Mouse (Mus musculus): ENCODE measurements around the gene Jmjd4.

Gene Jmjd4

GRCm38 (mm10) chr11:59449741-59450229 lies at the start of gene Jmjd4:
TSS of gene Jmjd4 (plus strand) at chr11:59450045.
- DNase-seq = peak; percentile 93

- no peak for DNase-seq
These were observed 49.0 kb upstream of the Jmjd4 start for GRCm38 (mm10) chr11:59400876-59401275.

GRCm38 (mm10) chr11:59405761-59406160 lies 44.1 kb upstream of the Jmjd4 start:
- no peak for DNase-seq

DNA sequence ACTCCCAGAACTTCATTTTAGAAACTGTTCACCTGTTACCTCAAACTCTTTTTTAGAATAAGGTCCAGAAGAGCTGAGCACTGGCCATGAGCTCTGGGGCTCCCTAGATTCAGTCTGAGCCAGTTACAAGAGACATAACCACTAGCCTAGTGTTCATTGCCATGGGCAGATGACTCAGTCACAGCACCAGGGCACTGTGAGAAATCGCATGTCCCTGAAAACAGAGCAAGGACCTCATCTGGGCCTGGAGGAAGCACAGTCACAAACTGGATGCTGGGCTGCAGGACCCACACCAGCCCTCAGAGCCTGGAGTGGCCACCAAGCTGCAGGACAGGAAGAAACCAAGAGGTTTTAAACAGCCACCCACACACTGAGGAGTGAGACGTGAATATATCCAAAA lies 39.0 kb upstream of the Jmjd4 start:
- no peak for DNase-seq

- peak; percentile 3 for DNase-seq
These were observed 37.8 kb upstream of the Jmjd4 start for GRCm38 (mm10) chr11:59412058-59412457.

- peak; percentile 9 for DNase-seq
These were observed 36.6 kb upstream of the Jmjd4 start for GRCm38 (mm10) chr11:59412999-59413863.

GRCm38 (mm10) chr11:59418708-59419107 lies 31.1 kb upstream of the Jmjd4 start:
- DNase-seq = no peak

GRCm38 (mm10) chr11:59421436-59421835 lies 28.4 kb upstream of the Jmjd4 start:
- no peak for DNase-seq

DNA sequence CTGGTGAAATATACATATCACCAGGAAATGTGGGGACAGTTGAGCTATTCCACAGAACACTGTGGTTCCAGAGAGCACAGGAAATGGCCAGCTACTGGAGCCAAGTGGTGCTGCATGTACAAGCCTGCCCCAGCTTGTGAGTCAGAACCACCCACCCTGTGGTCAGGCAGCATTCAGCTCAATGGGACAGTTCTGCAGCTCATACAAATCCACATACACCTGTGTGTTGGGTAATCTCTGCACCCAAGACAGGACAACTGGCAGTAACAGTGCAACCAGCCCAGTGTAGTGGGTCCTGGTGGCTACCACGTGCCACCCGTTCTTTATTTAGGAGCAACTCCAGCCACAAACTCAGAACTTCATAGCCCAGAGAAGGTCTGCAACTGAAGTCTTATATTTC lies 27.9 kb upstream of the Jmjd4 start:
- DNase-seq = no peak

- no peak for DNase-seq
These were observed 26.7 kb upstream of the Jmjd4 start for GRCm38 (mm10) chr11:59423010-59423588.

- peak; percentile 38 for DNase-seq
These were observed 24.2 kb upstream of the Jmjd4 start for GRCm38 (mm10) chr11:59425671-59426101.

DNA sequence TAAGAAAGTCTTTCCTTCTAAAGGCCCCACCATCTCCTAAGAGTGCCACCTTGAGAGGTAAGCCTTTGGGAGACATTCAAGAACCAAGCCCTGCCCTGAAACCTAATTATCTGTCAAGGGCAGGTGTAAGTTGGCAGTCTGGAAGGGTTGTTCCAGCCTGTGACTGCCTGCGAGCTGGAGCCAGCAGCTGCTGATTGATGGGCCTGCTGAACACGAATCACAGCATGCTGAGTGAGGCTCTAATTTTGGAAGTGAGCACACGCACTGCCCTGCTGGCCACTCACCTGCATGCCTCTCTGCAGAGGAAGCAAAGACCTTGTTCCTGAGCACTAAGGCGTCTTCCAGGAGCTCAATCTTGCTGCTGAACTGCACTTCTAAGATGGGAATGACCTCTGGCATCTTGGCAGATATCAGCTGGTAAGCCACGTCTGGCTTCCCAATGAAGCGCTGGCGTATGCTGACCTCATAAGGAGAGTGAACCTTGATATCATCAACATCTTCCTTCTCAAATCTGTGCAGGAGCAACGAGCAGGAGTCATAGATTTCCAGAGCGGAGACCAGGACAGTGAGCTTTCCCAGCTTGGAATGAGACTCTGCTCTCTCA lies 21.7 kb upstream of the Jmjd4 start:
- no peak for DNase-seq

GRCm38 (mm10) chr11:59429959-59430358 lies 19.9 kb upstream of the Jmjd4 start:
- no peak for DNase-seq

GRCm38 (mm10) chr11:59432261-59432660 lies 17.6 kb upstream of the Jmjd4 start:
- DNase-seq = no peak

DNA sequence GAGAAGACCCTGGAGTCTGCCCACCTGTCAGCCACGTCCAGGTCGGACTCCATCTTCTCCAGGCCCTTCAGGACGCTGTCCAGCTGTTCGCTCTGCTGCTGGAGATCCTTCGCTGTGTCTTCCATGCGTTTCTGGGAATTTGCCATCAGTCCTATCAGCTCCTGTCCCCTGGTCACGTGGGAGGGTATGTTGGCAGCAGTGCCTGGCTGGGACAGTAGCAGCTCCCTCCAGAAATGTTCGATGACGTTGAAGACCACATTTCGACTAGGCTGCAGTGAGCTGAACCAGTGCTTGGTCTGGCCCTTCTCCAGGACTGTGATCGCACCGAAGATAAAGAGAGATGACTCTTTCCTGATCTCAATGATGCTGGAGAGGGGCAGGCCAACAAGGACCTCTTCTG lies 11.9 kb upstream of the Jmjd4 start:
- DNase-seq = no peak

DNA sequence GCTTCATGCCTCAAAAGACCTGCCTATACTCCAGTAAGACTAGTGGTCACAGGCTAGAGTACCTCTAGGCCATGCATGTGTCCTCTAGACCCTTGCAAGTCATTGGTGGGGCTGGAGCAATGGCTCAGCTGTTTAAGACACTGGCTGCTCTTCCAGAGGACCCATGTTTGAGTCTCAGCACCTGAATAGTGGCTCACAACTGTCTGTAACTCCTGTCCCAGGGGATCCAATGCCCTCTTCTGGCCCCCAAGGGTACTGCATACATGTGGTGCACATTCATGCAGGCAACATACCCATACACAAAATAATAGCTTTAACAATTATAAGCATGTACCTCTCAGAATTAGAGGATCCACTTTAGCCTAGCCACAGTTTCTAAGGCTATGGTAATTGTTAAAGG lies 6.7 kb upstream of the Jmjd4 start:
- DNase-seq = no peak

DNA sequence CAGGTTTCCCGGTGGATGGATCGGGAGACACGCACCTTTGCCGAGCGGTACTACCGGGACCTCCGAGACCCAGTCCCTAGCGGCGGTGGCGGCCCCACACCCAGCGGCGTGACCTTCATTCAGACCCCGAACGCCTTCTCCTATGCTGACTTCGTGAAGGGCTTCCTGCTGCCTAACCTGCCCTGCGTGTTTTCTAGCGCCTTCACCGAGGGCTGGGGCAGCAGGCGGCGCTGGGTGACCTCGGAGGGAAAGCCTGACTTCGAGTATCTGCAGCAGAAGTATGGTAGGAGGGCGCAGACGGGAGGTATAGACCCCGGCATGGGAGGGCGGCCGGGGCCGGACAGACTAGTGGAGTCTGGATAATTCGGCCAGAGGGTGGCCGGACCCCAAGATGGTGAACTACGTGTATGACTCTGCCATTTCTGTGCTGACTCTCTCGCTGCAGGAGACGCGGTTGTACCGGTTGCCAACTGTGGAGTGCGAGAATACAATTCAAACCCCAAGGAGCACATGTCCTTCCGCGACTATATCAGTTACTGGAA lies 456 bp downstream of the Jmjd4 start:
- DNase-seq = no peak

DNA sequence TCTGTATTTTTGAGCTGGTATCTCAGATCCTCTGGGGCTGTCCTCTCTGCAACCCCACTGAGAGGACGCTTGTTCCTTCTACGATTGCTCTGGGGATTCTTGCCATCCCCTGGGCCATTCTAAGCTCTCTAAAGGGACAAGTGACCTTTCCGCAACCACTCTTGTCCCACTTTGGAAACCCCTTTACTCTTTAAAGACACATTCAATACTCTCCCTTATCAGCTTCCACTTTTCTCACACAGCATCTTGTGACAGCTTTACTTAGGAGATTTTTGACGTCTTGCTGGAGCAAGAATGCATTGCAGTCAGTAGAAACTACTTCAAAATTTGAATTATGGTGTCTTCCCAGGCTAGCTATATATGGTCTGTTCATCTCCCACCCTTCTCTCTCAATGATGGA lies 1.2 kb downstream of the Jmjd4 start, which contains the start of gene Snap47:
Snap47 (minus strand) TSS at position 101 of the 400 bp plus-strand sequence.
- no peak for DNase-seq

DNA sequence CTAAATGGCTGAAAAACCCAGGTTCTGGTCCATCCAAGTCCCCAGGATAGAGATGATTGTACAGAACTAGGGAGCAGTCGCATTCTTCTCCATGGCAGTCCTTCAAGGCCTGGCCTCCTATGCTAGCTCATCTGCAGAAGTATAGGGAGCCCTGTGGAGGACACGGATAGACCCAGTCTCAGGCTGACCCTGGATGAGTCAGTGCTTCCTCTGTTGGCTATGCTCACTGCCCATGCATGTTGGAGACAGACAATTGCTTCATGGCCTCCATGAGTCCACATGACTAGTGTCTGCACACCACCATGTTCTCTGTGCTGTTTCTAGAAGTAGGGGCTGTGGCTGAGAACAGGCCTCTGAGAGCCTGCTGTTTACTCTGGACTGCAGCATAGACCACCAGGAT lies 6.5 kb downstream of the Jmjd4 start:
- no peak for DNase-seq

DNA sequence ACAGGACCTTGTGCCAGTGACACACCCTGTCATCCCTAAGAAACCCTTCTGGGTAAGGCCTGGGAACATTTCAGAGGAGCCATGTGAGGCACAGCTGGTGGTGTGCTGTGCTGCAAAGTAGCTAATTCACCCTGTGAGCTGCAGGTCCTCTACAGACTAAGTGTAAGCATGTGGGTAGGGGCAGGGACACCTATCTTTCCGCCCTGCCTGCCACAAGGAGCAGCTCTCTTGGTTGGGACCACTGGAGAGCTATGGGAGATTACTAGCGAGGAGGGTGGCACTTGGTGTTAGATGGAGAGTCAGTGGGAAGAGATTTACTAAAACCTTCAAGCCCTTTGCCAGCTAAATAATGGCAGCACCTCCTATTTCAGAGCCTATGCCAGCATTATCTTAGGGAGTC lies 7.0 kb downstream of the Jmjd4 start:
- no peak for DNase-seq

- DNase-seq = peak; percentile 24
These were observed 9.1 kb downstream of the Jmjd4 start for GRCm38 (mm10) chr11:59458973-59459372.

- no peak for DNase-seq
These were observed 10.6 kb downstream of the Jmjd4 start for GRCm38 (mm10) chr11:59460459-59460858.
